Mouse (Mus musculus) limb, embryonic 10.5 days (tissue): ENCODE data around the gene Sord. TPM values are rescaled to one million over a fixed set of nuclear protein-coding genes. Genes with fewer than 3 reads are reported as not detected.

Experiments used
- DNase-seq: peaks from one replicate; pipeline ENCODE4 v3.0.0-alpha.2; 2017; ENCODE audit warnings: low spot score
- H3K27ac ChIP-seq: fragments of 300-500 bp; sonication (generic); 2 replicates; pipeline ENCODE4 v1.5.1; 2016; ENCODE audit warnings: mild to moderate bottlenecking
- H3K27me3 ChIP-seq: fragments of 300-500 bp; sonication (generic); 2 replicates; pipeline ENCODE4 v1.6.1; 2016; ENCODE audit warnings: low read depth, mild to moderate bottlenecking; ENCODE audit not compliant: poor library complexity, severe bottlenecking
- H3K36me3 ChIP-seq: fragments of 300-500 bp; sonication (generic); 2 replicates; pipeline ENCODE4 v1.6.1; 2016; ENCODE audit warnings: mild to moderate bottlenecking, moderate library complexity
- H3K4me1 ChIP-seq: fragments of 300-500 bp; sonication (generic); 2 replicates; pipeline ENCODE4 v1.6.1; 2016
- H3K4me3 ChIP-seq: fragments of 300-500 bp; sonication (generic); 2 replicates; pipeline ENCODE4 v1.5.1; 2016; ENCODE audit warnings: mild to moderate bottlenecking, moderate library complexity
- H3K9me3 ChIP-seq: fragments of 300-500 bp; sonication (generic); replicated peaks from 2 replicates; pipeline ENCODE4 v1.6.1; 2016; ENCODE audit warnings: mild to moderate bottlenecking
- WGBS: fragments of 180-500 bp; shearing (Covaris S2); methylation state at CpG from one replicate; pipeline ENCODE4 v1.1.7; 2016; 5-methylcytosine and 5-hydroxymethylcytosine counted together
- polyA plus RNA-seq: library from polyadenylated mRNA; unstranded; fragments of >200 nt; fragmentation: Nextera tagmentation; extraction: Ambion mirVana; gene quantifications from 2 replicates; pipeline ENCODE4 v1.2.1, GENCODE M21; 2016

The Sord gene
- polyA plus RNA-seq, 1 experiment from 2014 or later: 15.4 TPM

- Histone ChIP-seq H3K27me3 (no peaks in the 10 kb centered on the region), H3K9me3 (no peaks in the 10 kb centered on the region), H3K4me1 (no peaks in the 10 kb centered on the region), H3K27ac (no peak overlapping the region), H3K4me3 (no peak overlapping the region), H3K36me3 (no peaks in the 10 kb centered on the region)
- 88% methylated on average over 10 of the region's 10 CpGs for WGBS
- DNase-seq: no peak
Observed at GRCm38 (mm10) chr2:122247786-122248185, 13.2 kb downstream of the Sord start.

GRCm38 (mm10) chr2:122255997-122256396 lies 21.4 kb downstream of the Sord start:
- DNase-seq: no peak
- Histone ChIP-seq H3K4me1 (no peaks in the 10 kb centered on the region), H3K36me3 (no peaks in the 10 kb centered on the region), H3K9me3 (no peaks in the 10 kb centered on the region), H3K27me3 (no peaks in the 10 kb centered on the region), H3K27ac (no peak overlapping the region), H3K4me3 (no peak overlapping the region)
- WGBS: 97% methylated on average over 5 of the region's 5 CpGs

- no peak for DNase-seq
- Histone ChIP-seq H3K4me1 (peaks cover 4% of the 10 kb centered on the region; the same call in 1 of the 2 replicates), H3K9me3 (no peaks in the 10 kb centered on the region), H3K27me3 (no peaks in the 10 kb centered on the region), H3K36me3 (no peaks in the 10 kb centered on the region), H3K27ac (no peak overlapping the region), H3K4me3 (no peak overlapping the region)
- WGBS: 90% methylated on average over 5 of the region's 5 CpGs
Observed at GRCm38 (mm10) chr2:122260729-122261128, 26.2 kb downstream of the Sord start.

GRCm38 (mm10) chr2:122264690-122265089 lies 30.1 kb downstream of the Sord start:
- H3K9me3 ChIP-seq: no peaks in the 10 kb centered on the region
- H3K27me3 ChIP-seq: no peaks in the 10 kb centered on the region
- no peak overlapping the region for H3K27ac ChIP-seq
- 81% methylated on average over 3 of the region's 3 CpGs for WGBS
- no peak overlapping the region for H3K4me3 ChIP-seq
- no peaks in the 10 kb centered on the region for H3K36me3 ChIP-seq
- DNase-seq: no peak
- peaks cover 4% of the 10 kb centered on the region; the same call in 1 of the 2 replicates for H3K4me1 ChIP-seq

- 91% methylated on average over 7 of the region's 7 CpGs for WGBS
- no peaks in the 10 kb centered on the region for H3K36me3 ChIP-seq
- peaks cover 4% of the 10 kb centered on the region; the same call in 1 of the 2 replicates for H3K4me1 ChIP-seq
- H3K27me3 ChIP-seq: no peaks in the 10 kb centered on the region
- no peak for DNase-seq
- H3K4me3 ChIP-seq: no peak overlapping the region
- no peaks in the 10 kb centered on the region for H3K9me3 ChIP-seq
- no peak overlapping the region for H3K27ac ChIP-seq
Observed at GRCm38 (mm10) chr2:122266407-122267193, 32.1 kb downstream of the Sord start.

- H3K27ac ChIP-seq: no peak overlapping the region
- no peak for DNase-seq
- 92% methylated on average over 3 of the region's 3 CpGs for WGBS
- H3K9me3 ChIP-seq: no peaks in the 10 kb centered on the region
- H3K4me1 ChIP-seq: 0 out of 2 replicates have a peak, but pooled peaks cover 2% of the 10 kb centered on the region
- H3K27me3 ChIP-seq: no peaks in the 10 kb centered on the region
- no peak overlapping the region for H3K4me3 ChIP-seq
- no peaks in the 10 kb centered on the region for H3K36me3 ChIP-seq
Observed at GRCm38 (mm10) chr2:122278769-122279168, 44.2 kb downstream of the Sord start.

- WGBS: 86% methylated on average over 9 of the region's 9 CpGs
- Histone ChIP-seq H3K36me3 (no peaks in the 10 kb centered on the region), H3K9me3 (no peaks in the 10 kb centered on the region), H3K27me3 (no peaks in the 10 kb centered on the region), H3K27ac (no peak overlapping the region), H3K4me3 (no peak overlapping the region), H3K4me1 (no peaks in the 10 kb centered on the region)
- no peak for DNase-seq
Observed at GRCm38 (mm10) chr2:122284091-122284490, 49.5 kb downstream of the Sord start.

- 69% methylated on average over 7 of the region's 7 CpGs for WGBS
- H3K27me3 ChIP-seq: peaks cover 4% of the 10 kb centered on the region; the same call in 1 of the 2 replicates
- no peaks in the 10 kb centered on the region for H3K36me3 ChIP-seq
- no peaks in the 10 kb centered on the region for H3K4me1 ChIP-seq
- H3K4me3 ChIP-seq: no peak overlapping the region
- no peak for DNase-seq
- H3K27ac ChIP-seq: no peak overlapping the region
- no peaks in the 10 kb centered on the region for H3K9me3 ChIP-seq
Observed at GRCm38 (mm10) chr2:122286137-122286536, 51.6 kb downstream of the Sord start.

- peak; percentile 31 for DNase-seq
- Histone ChIP-seq H3K9me3 (no peaks in the 10 kb centered on the region), H3K27me3 (peaks cover 85% of the 10 kb centered on the region), H3K4me3 (no peak overlapping the region), H3K4me1 (peaks cover 34% of the 10 kb centered on the region), H3K27ac (no peak overlapping the region), H3K36me3 (no peaks in the 10 kb centered on the region)
- WGBS: 3% methylated on average over 7 of the region's 7 CpGs
Observed at GRCm38 (mm10) chr2:122294916-122295315, 60.4 kb downstream of the Sord start.

GRCm38 (mm10) chr2:122297271-122298095 lies 62.9 kb downstream of the Sord start:
- Histone ChIP-seq H3K27me3 (peaks cover 100% of the 10 kb centered on the region), H3K36me3 (no peaks in the 10 kb centered on the region), H3K4me3 (peak overlapping the region; percentile 13), H3K9me3 (no peaks in the 10 kb centered on the region), H3K27ac (no peak overlapping the region), H3K4me1 (peaks cover 47% of the 10 kb centered on the region)
- peak; percentile 65 for DNase-seq
- under 1% methylated on average over 35 of the region's 35 CpGs for WGBS

- Histone ChIP-seq H3K36me3 (no peaks in the 10 kb centered on the region), H3K27me3 (peaks cover 100% of the 10 kb centered on the region), H3K4me3 (peak within 1 kb of the TSS; percentile 40), H3K27ac (no peak within 1 kb of the TSS), H3K4me1 (peaks cover 47% of the 10 kb centered on the region), H3K9me3 (no peaks in the 10 kb centered on the region)
- WGBS: 4% methylated on average over 13 of the region's 13 CpGs
- DNase-seq: no peak
Observed at GRCm38 (mm10) chr2:122298096-122298499, 63.5 kb downstream of the Sord start, which contains the start of gene Duox2. Duox2 (minus strand) TSS chr2:122298449.

GRCm38 (mm10) chr2:122298596-122299490 lies 64.3 kb downstream of the Sord start, which contains the start of gene Duoxa2:
Duoxa2 (plus strand) TSS chr2:122298900.
- H3K4me3 ChIP-seq: peak within 1 kb of the TSS; percentile 40
- H3K36me3 ChIP-seq: no peaks in the 10 kb centered on the region
- peaks cover 47% of the 10 kb centered on the region for H3K4me1 ChIP-seq
- peak; percentile 52 for DNase-seq
- H3K27ac ChIP-seq: no peak within 1 kb of the TSS
- H3K27me3 ChIP-seq: peaks cover 100% of the 10 kb centered on the region
- no peaks in the 10 kb centered on the region for H3K9me3 ChIP-seq
- WGBS: 2% methylated on average over 43 of the region's 43 CpGs
